In the genomic region with DNA sequence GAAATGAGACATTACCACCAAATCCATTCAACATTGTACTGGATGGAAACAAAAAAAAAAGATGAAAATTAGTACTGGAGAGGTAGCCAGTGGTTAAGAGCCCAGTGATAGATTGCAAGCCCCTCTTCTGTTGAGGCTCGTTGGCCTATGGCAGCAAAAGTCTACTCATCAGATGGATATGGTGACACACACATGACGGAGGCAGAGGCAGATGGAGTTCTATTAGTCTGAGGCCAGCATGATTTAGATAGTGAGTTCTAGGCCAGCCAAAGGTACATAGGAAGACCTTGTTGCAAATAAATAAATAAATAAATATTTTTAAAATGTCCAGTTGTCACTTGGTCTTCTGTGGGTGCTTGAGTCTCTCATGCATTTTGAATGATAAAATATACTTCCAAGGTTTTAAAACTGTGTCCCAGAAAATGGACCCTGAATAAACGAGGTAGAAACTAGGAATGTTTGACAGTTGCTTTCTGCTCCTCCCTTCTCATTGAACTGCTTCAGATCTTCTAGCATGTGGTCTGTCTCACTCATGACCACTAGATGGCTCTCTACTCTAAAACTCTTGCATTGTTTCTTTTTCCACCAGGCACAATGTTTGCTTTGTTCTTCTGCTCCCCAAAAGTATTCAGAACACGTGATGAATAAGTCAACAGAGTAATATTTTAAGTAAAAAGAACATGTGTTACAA, we compare ENCODE assay signal across 8 mouse cellular contexts.
DNase-seq lines count a peak whose midpoint lies in the region; ATAC-seq and TF ChIP-seq lines count a peak whose summit lies in the region.

No protein-coding gene starts in this region.

- H3K27ac ChIP-seq in left cerebral cortex, adult 2 months = no peak overlapping the region
- no peak overlapping the region for H3K27ac ChIP-seq in cortical plate, adult 2 months (ENCODE audit: insufficient read depth, low read length)
- no peak overlapping the region for H3K27ac ChIP-seq in intestine, postnatal 0 days (ENCODE audit: low read depth, low read length)
- no peak overlapping the region for H3K27ac ChIP-seq in midbrain, embryonic 14.5 days (replicated peaks; ENCODE audit: low read depth, low read length)

- peak; percentile 13 for DNase-seq in adrenal gland, adult 2 months
- DNase-seq in adrenal gland, postnatal 4 days (ENCODE audit: low spot score in 2 of 2) = no peak
- no peak for DNase-seq in left cerebral cortex, adult 2 months (ENCODE audit: extremely low spot score in 1 of 2, low spot score in 2 of 2)
- DNase-seq in left cerebral cortex, adult 8-10 months (ENCODE audit: low spot score in 2 of 2) = no peak
- peak; percentile 88 for DNase-seq in midbrain, embryonic 14.5 days
- DNase-seq in urinary bladder, adult 2 months (ENCODE audit: low spot score) = no peak

- H3K4me2 ChIP-seq in intestine, postnatal 0 days (replicated peaks; ENCODE audit: low read depth) = no peak overlapping the region
- H3K4me2 ChIP-seq in midbrain, embryonic 14.5 days (ENCODE audit: low read length) = no peak overlapping the region

- no peak overlapping the region for H3K9ac ChIP-seq in intestine, postnatal 0 days (ENCODE audit: low read depth, low read length)
- H3K9ac ChIP-seq in midbrain, embryonic 14.5 days (replicated peaks; ENCODE audit: low read length) = no peak overlapping the region

- H3K9me3 ChIP-seq in intestine, postnatal 0 days (ENCODE audit: control insufficient read depth) = no peaks in the 10 kb centered on the region
- H3K9me3 ChIP-seq in midbrain, embryonic 14.5 days (ENCODE audit: control insufficient read depth, low read length) = no peaks in the 10 kb centered on the region

- H3K4me1 ChIP-seq in cortical plate, adult 2 months (ENCODE audit: control insufficient read depth, insufficient read depth, low read length) = no peaks in the 10 kb centered on the region
- no peaks in the 10 kb centered on the region for H3K4me1 ChIP-seq in intestine, postnatal 0 days (replicated peaks; ENCODE audit: control insufficient read depth, insufficient read depth, low read length)
- H3K4me1 ChIP-seq in midbrain, embryonic 14.5 days (ENCODE audit: control insufficient read depth, insufficient read depth, low read length) = no peaks in the 10 kb centered on the region

- intact Hi-C loops in left cerebral cortex, adult 2 months (cut with DNase I) = loop anchor here (5.0 kb wide), 2 partner anchors 781 to 921 kb away; no protein-coding TSS in a partner anchor

- ATAC-seq in intestine, postnatal 0 days = no peak
- ATAC-seq in midbrain, embryonic 14.5 days (ENCODE audit: low FRiP score, low TSS enrichment) = peak; percentile 66; the same call in 1 of the 2 replicates

- no peak for TF ChIP-seq POLR2A in cortical plate, adult 2 months (IDR thresholded peaks at IDR 0.05; ENCODE audit: extremely low read depth, insufficient read depth, low read length)

- H3K36me3 ChIP-seq in intestine, postnatal 0 days (ENCODE audit: control insufficient read depth, insufficient read depth) = no peaks in the 10 kb centered on the region
- H3K36me3 ChIP-seq in midbrain, embryonic 14.5 days (ENCODE audit: control insufficient read depth, insufficient read depth, low read length) = no peaks in the 10 kb centered on the region

- WGBS in intestine, postnatal 0 days = 43% methylated on average over 4 of the region's 4 CpGs
- 50% methylated on average over 4 of the region's 4 CpGs for WGBS in midbrain, embryonic 14.5 days

- no peak overlapping the region for H3K4me3 ChIP-seq in left cerebral cortex, adult 2 months
- no peak overlapping the region for H3K4me3 ChIP-seq in cortical plate, adult 2 months (ENCODE audit: insufficient read depth, low read length)
- H3K4me3 ChIP-seq in intestine, postnatal 0 days (ENCODE audit: low read depth, low read length) = no peak overlapping the region
- no peak overlapping the region for H3K4me3 ChIP-seq in midbrain, embryonic 14.5 days (replicated peaks; ENCODE audit: low read depth, low read length)

- no peaks in the 10 kb centered on the region for H3K27me3 ChIP-seq in intestine, postnatal 0 days (replicated peaks; ENCODE audit: control insufficient read depth, insufficient read depth, low read length)
- no peaks in the 10 kb centered on the region for H3K27me3 ChIP-seq in midbrain, embryonic 14.5 days (ENCODE audit: control insufficient read depth, insufficient read depth, low read length)

- TF ChIP-seq CTCF in left cerebral cortex, adult 2 months (IDR thresholded peaks at IDR 0.05) = peak; percentile 81
- peak; percentile 17; the same call in 1 of the 2 replicates for TF ChIP-seq CTCF in cortical plate, adult 2 months (IDR thresholded peaks at IDR 0.05; ENCODE audit: extremely low read depth, insufficient read depth, low read length)
- peak; percentile 75 for TF ChIP-seq CTCF in intestine, postnatal 0 days (IDR thresholded peaks at IDR 0.05; ENCODE audit: low read depth)

Comparison
In these comparisons a context has a peak if more than half of its experiments do, and no peak if none do; other contexts are left out.
1. DNase-seq: peak in adrenal gland, adult 2 months (single experiment) and midbrain, embryonic 14.5 days (single experiment); none in adrenal gland, postnatal 4 days (0 of 2), left cerebral cortex, adult 2 months (0 of 2), left cerebral cortex, adult 8-10 months (0 of 2) and urinary bladder, adult 2 months (single experiment).
2. CTCF ChIP-seq: peak in every context shown above with its lines; median percentile 81 in left cerebral cortex, adult 2 months; 75 in intestine, postnatal 0 days; 17 in cortical plate, adult 2 months.